Mouse (Mus musculus) right cerebral cortex, postnatal 36 days (tissue): ENCODE results near the gene Cdcp2.

ENCODE experiments used
- DNase-seq, 2 experiments: peaks; one replicate each; pipeline ENCODE4 v3.0.0; 2022; ENCODE audit warnings: low spot score in 2 of 2, mixed read lengths in 1 of 2

The Cdcp2 gene

DNA sequence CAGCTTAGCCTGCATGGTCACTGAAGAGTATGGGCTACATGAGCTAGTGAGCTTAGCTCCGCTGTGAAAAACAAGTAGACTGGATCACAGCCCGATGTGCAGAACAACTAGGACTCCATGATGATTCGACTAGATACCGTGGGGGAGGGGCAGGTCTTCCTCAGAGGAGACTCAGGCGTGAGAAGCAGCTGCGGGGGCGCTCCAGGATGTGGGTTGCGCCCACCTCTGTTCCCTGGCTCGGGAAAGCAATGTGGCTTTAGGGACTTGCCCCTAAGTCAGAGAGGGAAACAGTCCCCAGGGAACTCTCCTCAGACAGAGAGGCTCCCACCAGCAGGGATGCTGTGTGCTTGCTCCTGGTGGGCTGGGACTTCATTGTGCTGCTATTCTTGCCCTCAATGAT is 33.8 kb downstream of the Cdcp2 start:
- DNase-seq: peak in 1 of 2 experiments; percentile 22

DNA sequence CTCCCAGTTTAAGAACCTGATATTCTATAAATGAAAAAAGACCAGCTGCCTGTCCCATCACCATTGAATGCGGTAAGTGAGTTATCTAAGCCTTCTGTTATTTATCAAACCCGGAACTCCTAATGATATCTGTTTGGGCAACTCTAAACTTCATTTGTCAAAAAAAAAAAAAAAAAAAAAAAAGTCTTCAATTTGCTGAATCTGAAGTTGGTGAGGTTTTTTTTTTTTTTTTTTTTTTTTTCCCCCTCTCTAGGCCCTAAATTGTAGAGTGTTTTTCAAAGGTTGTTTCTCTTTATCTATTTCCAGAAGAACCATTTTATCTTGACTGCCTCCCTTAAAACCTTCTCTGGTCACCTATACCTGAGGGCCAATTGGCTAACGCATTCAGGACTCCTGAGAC is 38.2 kb downstream of the Cdcp2 start:
- DNase-seq: no peak

DNA sequence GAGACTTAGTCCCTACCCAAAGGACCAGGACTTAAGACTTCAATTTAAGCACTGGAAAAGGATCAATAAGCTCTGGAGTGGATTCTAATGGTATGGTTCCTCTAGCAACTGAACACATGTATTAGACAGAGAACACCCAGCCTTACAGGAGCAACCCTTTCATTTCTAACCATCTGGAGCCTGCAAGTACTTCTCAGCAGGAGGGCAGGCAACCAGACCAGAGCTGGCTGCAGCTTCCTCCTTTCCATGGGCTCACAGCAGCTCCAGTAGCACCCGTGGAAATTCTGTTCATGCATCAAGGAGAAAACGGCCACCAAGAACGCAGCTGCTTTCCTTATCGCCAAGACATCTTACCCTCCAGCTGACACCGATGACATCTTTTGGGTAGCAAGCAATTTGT is 39.0 kb downstream of the Cdcp2 start:
- DNase-seq: no peak

DNA sequence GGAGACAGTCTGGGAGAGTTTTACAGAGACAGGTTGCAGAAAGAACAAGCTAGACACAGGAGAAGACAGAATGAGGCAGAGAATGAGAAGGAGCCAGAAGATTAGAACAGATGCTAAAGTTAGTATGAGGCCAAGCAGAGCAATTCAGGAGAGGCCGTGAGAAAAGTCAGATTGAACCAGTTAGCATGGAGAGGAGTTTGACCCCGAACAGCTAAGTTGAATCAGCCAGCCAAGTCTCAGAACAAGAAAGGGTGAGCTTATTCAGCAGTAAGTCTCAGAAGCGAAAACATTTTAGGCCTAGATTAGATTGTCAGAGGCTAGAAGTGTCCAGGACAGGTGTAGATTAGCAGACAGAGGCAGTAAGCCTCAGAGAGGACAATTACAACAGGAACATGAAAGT is 39.8 kb downstream of the Cdcp2 start:
- no peak for DNase-seq

DNA sequence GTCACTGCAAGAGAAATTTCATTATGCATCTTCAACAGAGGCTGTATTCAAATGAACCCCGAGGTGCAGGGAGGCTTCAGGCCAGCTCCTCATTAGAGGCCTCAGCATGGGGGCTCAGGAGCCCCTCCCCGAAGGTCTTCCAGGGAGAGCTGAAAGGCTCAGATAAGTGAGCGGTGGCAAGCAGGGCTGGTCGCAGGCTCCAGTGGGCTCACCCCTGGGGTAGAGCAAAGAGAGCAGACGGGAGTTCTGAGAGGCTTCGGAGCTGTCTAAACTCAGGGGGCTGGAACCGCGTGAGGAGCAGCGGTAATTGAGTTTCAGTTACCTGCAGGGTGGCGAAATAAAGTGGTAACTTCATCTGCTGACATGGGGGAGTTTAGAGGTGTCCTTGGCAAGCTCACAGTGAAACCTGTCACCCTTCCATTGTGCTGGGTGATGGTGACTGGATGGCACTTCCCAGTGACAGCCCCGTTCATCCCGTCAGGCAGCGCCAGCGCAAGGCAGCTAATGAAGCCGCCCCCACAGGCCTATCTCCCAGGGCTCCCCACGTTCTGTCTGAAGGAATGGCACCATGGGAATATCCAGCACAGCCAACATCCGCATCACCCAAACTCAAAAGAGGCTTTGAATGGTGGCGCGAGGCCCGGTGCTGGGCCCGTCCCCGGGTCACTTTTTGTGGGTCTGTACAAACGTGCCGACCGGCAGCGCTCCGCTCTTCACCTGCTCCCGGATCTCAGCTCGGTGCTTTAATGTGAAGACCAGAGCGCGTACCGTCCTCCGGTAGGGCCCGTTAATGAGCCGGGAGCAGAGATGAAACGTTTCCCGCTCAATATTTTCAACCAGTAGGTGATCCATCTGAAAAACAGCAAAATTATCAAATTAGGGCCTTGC is 42.5 kb downstream of the Cdcp2 start:
- DNase-seq: no peak

DNA sequence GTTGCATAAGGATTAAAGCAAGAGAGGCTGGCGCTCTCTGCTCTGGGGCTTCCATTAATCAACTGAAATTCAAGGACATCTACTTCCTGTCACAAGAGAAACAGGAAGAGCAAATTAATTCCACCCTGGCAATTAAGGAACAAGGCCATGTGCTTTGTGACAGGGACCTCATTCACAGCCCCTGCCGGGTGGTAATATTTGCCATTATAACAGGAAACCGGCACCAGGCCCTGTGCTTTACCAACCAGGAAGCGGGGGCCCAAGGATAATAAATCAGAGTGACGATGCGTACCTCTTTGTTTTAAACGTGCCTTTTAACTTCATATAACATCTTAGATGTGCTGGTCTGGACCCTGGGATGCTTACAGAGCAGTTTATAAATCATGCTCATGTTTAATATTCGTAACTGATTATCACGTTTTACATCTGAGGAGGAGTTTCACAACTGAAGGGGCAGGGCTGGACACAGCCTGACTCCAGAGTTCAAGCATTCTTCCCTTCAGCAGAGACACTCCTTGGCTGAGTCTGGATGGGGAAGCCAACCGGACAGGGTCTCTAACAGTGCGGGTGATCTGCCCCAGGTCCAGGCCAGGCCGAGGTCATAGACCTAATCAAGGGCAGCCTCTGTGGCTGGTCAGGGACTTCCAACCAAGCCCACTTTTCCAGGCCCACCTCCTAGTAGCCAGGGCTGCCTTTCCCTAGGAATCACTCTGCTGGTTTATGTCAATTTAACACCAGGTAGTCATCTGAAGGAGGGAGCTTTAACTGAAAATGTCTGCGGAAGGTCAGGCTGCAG is 43.3 kb downstream of the Cdcp2 start:
- DNase-seq: no peak

DNA sequence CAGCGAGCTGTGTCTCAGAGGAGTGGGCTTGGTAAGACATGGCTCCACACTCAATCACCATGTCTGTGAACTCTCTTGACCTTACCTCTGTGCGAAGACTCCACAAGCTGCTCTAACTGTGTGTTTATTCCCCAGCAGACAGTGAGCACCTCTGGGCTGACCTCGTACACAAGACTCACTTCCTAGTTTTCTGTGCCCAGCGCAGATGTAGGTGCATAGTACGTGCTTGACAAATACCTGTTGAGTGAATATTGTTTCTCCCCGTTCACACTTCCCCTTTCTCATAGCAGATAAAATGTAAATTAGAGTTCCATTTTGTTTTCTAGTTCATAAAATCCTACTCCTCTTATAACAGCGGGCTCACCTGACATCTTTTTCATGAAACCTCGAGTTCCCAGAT is 46.8 kb downstream of the Cdcp2 start:
- DNase-seq: no peak

DNA sequence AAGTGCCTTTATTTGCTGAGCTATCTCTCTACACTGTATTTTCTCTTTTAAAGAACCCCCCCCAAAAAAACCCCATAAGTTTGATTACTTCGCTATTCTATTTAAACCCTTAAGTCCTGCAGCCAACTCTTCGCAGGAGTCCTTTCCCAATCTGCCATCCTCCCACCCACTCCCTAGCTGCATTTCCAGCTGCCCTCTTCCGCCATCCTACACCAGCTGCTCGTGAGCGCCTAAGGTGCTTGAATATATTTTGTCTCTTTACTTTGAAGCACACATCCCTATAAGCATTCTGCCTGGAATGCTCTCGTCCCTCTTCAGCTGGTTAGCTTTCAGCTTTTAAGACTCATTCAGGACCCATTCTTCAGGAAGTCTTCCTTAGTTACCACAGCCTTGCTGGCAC is 54.3 kb downstream of the Cdcp2 start:
- peak; percentile 36 to 52 for DNase-seq

DNA sequence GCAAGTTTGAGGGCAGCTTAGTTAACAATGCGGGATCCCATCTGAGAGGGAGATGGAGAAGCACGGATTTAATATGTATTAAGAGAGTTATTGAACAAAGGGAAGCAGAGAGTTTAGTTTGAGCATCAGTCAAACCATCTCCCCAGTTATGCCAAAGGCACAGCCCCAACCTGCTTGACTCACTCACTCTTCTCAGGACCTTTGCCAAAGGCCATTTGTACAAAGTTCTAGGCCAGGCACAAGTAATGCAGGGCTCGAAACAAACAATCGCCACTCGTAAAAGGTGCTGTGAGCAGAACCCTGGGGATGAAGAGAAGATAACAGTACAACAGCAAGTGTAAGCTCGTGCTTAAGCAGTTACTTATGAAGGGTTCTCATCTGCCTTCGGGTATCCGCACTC is 55.9 kb downstream of the Cdcp2 start:
- no peak for DNase-seq

DNA sequence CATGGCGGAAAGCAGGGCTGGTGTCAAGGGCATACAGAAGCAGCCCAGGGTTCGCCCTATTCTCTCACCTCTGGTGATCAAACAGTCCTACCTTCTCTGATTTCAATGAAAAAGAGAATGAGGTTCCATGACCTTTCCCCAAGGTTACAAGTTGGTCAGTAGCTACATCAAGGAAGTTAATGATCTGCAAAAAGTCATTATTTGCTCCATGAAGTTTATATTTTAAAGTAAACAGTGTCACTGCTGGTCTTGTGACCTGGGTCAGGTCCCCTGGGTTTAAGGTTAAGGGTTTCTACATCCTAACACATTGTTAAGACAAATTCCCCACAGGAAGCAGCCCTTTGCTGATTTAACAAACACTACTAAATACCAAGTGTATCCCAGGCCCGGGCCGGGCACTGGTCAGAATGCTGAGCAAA is 60.3 kb downstream of the Cdcp2 start:
- DNase-seq: no peak

DNA sequence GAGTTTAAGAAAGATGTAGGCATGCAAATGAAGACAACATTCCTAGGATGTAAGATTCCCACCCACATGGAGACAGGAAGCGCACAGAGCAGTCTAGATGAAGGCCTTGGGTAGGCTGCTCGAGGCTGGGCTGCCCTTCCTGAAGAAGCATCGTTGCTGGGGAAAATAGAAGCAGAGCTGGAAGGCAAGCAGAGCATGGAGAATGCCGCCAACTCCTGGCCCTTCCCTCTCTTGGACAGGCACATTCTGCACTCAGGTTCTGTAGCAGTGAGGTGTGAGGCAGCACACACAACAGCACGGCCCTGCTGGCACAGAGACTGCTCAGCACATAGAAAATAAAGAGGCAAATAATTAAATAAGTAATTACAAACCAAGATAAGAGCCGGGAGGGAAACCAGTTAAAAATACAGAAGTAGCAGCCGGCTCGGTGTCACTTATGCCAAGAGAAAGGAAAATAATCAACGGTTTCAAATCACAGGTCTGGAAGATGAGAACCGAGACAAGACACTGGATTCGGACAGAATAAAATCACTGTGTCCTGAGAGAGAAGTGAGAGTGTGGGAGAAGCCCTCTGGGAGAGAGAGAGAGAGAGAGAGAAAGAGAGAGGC is 62.6 kb downstream of the Cdcp2 start:
- no peak for DNase-seq

DNA sequence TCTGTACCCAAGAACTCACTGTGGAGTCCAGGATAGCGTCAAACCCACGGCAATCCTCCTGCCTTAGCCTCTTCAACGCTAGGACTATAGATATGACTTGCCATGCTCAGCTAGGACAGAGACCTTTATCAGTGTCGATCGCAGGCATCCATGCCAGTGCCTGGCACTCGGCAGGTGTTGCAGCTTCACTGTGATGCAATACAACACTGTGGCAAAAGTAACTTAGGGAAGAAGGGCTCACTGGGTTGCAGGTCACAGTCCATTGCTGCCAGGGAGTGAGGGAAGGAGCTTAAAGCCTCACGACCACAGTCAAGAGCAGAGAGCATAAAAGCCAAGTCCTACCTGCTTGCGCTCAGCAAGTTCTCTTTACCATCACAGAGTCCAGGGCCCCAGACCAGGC is 63.5 kb downstream of the Cdcp2 start:
- DNase-seq: no peak
